Comparison of ENCODE assay signal across 9 mouse cellular contexts in the genomic region with DNA sequence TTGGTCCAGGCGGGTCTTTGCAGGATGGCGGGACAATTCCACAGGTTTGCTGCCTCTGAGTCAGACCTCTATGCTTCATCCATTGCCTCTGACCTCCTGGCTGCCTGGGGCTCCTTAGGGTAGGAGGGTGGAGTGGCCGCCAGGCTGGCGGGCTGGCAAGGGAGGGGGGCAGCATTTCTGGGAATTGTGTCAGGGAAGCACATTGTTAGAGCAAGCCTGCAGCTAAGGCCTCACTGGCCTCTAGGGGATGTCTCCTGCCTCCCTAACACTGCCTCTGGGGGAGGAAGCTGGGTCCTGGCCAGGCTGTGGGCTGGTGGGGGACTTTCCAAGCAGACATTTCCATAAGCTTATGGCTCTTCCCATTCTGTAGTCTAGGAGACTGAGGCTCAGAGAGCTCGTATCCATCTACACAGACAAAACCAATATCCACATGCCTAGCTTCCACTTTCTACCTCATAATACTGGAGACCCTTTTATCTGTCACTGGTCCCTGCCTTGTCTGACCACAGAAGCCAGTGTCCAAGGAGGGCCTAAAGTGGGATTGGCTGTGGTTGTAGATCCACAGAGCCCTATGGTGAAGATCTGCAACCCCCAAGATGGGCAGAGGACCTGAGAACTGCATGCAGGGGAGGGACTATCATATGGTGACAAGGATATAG. TPM values are rescaled to one million over a fixed set of nuclear protein-coding genes. Genes with fewer than 3 reads are reported as not detected.
A peak's percentile ranks its signal among the peaks of the same experiment; 100 is the strongest.
DNase-seq lines count a peak whose midpoint lies in the region; ATAC-seq and TF ChIP-seq lines count a peak whose summit lies in the region.
"Had no signal": no experiment of that assay in that cellular context is flagged by ENCODE, and none has a peak within 500 bp of the region (broad histone marks: within the 10 kb centered on the region; RNA-seq: fewer than 3 reads in every experiment).

No protein-coding gene starts in this region.

- TF ChIP-seq POLR2A in kidney, adult 2 months (IDR thresholded peaks at IDR 0.05; ENCODE audit: low read depth, low read length) = no peak

- TF ChIP-seq EP300 in liver, postnatal 0 days (IDR thresholded peaks at IDR 0.05; ENCODE audit: low read depth) = no peak

- 0 out of 2 replicates have a peak overlapping the region, but pooled peaks have one; percentile 34 for H3K27ac ChIP-seq in liver, postnatal 0 days (ENCODE audit: low read depth)
- H3K27ac ChIP-seq in kidney, adult 2 months (ENCODE audit: insufficient read depth, low read depth, low read length) = peak overlapping the region; percentile 83
- H3K27ac ChIP-seq in midbrain, embryonic 14.5 days (replicated peaks; ENCODE audit: low read depth, low read length) = peak overlapping the region; percentile 2; the same call in 1 of the 2 replicates

- H3K27me3 ChIP-seq in liver, postnatal 0 days (ENCODE audit: insufficient read depth, low read length) = peaks cover 12% of the 10 kb centered on the region
- H3K27me3 ChIP-seq in kidney, adult 2 months (replicated peaks; ENCODE audit: control insufficient read depth, insufficient read depth, low read length) = no peaks in the 10 kb centered on the region
- peaks cover 14% of the 10 kb centered on the region for H3K27me3 ChIP-seq in midbrain, embryonic 14.5 days (ENCODE audit: control insufficient read depth, insufficient read depth, low read length)

- TF ChIP-seq CTCF in liver, postnatal 0 days (IDR thresholded peaks at IDR 0.05; ENCODE audit: low read depth) = peak; percentile 27
- TF ChIP-seq CTCF in kidney, adult 2 months (conservative IDR thresholded peaks at IDR 0.05; ENCODE audit: insufficient read depth, insufficient read length, low read depth, low read length) = no peak

- H3K4me2 ChIP-seq in liver, postnatal 0 days (ENCODE audit: low read depth, low read length) = no peak overlapping the region
- H3K4me2 ChIP-seq in midbrain, embryonic 14.5 days (ENCODE audit: low read length) = no peak overlapping the region

- no peak overlapping the region for H3K4me3 ChIP-seq in liver, postnatal 0 days (ENCODE audit: low read depth, low read length)
- H3K4me3 ChIP-seq in kidney, adult 2 months (ENCODE audit: insufficient read depth, low read depth, low read length) = no peak overlapping the region
- H3K4me3 ChIP-seq in midbrain, embryonic 14.5 days (replicated peaks; ENCODE audit: low read depth, low read length) = no peak overlapping the region

- WGBS in liver, postnatal 0 days (ENCODE audit: insufficient replicate concordance) = 67% methylated on average over 5 of the region's 5 CpGs
- 62% methylated on average over 5 of the region's 5 CpGs for WGBS in kidney, adult 2 months
- 56% methylated on average over 5 of the region's 5 CpGs for WGBS in midbrain, embryonic 14.5 days

- no peaks in the 10 kb centered on the region for H3K9me3 ChIP-seq in liver, postnatal 0 days (ENCODE audit: low read length)
- no peaks in the 10 kb centered on the region for H3K9me3 ChIP-seq in midbrain, embryonic 14.5 days (ENCODE audit: control insufficient read depth, low read length)

- no peak overlapping the region for H3K9ac ChIP-seq in liver, postnatal 0 days (replicated peaks)
- no peak overlapping the region for H3K9ac ChIP-seq in midbrain, embryonic 14.5 days (replicated peaks; ENCODE audit: low read length)

- peaks cover 17% of the 10 kb centered on the region for H3K4me1 ChIP-seq in liver, postnatal 0 days (ENCODE audit: insufficient read depth)
- H3K4me1 ChIP-seq in kidney, adult 2 months (ENCODE audit: control insufficient read depth, insufficient read depth, low read length) = 0 out of 2 replicates have a peak, but pooled peaks cover 4% of the 10 kb centered on the region
- peaks cover 14% of the 10 kb centered on the region for H3K4me1 ChIP-seq in midbrain, embryonic 14.5 days (ENCODE audit: control insufficient read depth, insufficient read depth, low read length)

- DNase-seq in liver, postnatal 0 days = no peak
- DNase-seq in liver = no peak
- peak; percentile 54 for DNase-seq in gastrocnemius, postnatal 25 days
- peak; percentile 83 for DNase-seq in kidney, adult 2 months
- DNase-seq in midbrain, embryonic 14.5 days = no peak
- DNase-seq in spleen, postnatal 4 days (ENCODE audit: low spot score in 2 of 2) = no peak
- DNase-seq in ovary, postnatal 14 days (ENCODE audit: low spot score) = no peak
- no peak for DNase-seq in urinary bladder, postnatal 25 days (ENCODE audit: low spot score)

- ATAC-seq in liver, postnatal 0 days = no peak
- ATAC-seq in midbrain, embryonic 14.5 days (ENCODE audit: low FRiP score, low TSS enrichment) = no peak

- H3K36me3 ChIP-seq in liver, postnatal 0 days (replicated peaks; ENCODE audit: insufficient read depth, low read length) = no peaks in the 10 kb centered on the region
- H3K36me3 ChIP-seq in kidney, adult 2 months (ENCODE audit: control insufficient read depth, insufficient read depth, low read length) = no peaks in the 10 kb centered on the region
- H3K36me3 ChIP-seq in midbrain, embryonic 14.5 days (ENCODE audit: control insufficient read depth, insufficient read depth, low read length) = no peaks in the 10 kb centered on the region

RNA-seq across cellular contexts. Expression of gene Tcea2, which starts 2.9 kb away (rescaled TPM):
- polyA plus RNA-seq in liver, postnatal 0 days (2015; fragmentation: Nextera tagmentation; extraction: Ambion mirVana) = 3.8 and 4.4 TPM in 2 replicates
- total RNA-seq in gastrocnemius, postnatal 25 days (2021) = 1 to 10 TPM; 6.0 to 7.2 TPM
- polyA plus RNA-seq in kidney, adult 2 months (2012; rRNA removed) = 19.2 and 19.5 TPM in 2 replicates
- polyA plus RNA-seq in midbrain, embryonic 14.5 days (2014; fragmentation: Nextera tagmentation; extraction: Ambion mirVana) = 37.4 and 44.9 TPM in 2 replicates

RNA-seq across cellular contexts. Expression of gene Sox18, which starts 5.8 kb away (rescaled TPM):
- 11.4 and 12.2 TPM in 2 replicates for polyA plus RNA-seq in liver, postnatal 0 days (2015; fragmentation: Nextera tagmentation; extraction: Ambion mirVana)
- total RNA-seq in gastrocnemius, postnatal 25 days (2021) = 10 to 100 TPM; 10.5 to 12.7 TPM
- 53.9 and 59.0 TPM in 2 replicates for polyA plus RNA-seq in kidney, adult 2 months (2012; rRNA removed)
- polyA plus RNA-seq in midbrain, embryonic 14.5 days (2014; fragmentation: Nextera tagmentation; extraction: Ambion mirVana) = 10.6 and 16.3 TPM in 2 replicates
- total RNA-seq: neutrophil, adult 5-6 weeks had no signal

RNA-seq across cellular contexts. Expression of gene Rgs19, which starts 16.6 kb away (rescaled TPM):
- polyA plus RNA-seq in liver, postnatal 0 days (2015; fragmentation: Nextera tagmentation; extraction: Ambion mirVana) = 18.6 and 20.5 TPM in 2 replicates
- total RNA-seq in gastrocnemius, postnatal 25 days (2021) = 1 to 10 TPM; 2.6 to 6.1 TPM
- 21.5 and 24.0 TPM in 2 replicates for polyA plus RNA-seq in kidney, adult 2 months (2012; rRNA removed)
- polyA plus RNA-seq in midbrain, embryonic 14.5 days (2014; fragmentation: Nextera tagmentation; extraction: Ambion mirVana) = 57.0 and 72.9 TPM in 2 replicates

RNA-seq across cellular contexts. Expression of gene Gm29797, which starts 20.4 kb away (rescaled TPM):
- polyA plus RNA-seq in liver, postnatal 0 days (2015; fragmentation: Nextera tagmentation; extraction: Ambion mirVana) = not detected in 2 replicates
- not detected for total RNA-seq in gastrocnemius, postnatal 25 days (2021)
- polyA plus RNA-seq in kidney, adult 2 months (2012; rRNA removed) = 0.11 TPM in 1 of 2 replicates, not detected in the other
- not detected in 2 replicates for polyA plus RNA-seq in midbrain, embryonic 14.5 days (2014; fragmentation: Nextera tagmentation; extraction: Ambion mirVana)
- total RNA-seq: neutrophil, adult 5-6 weeks had no signal

RNA-seq across cellular contexts. Expression of gene Lkaaear1, which starts 21.0 kb away (rescaled TPM):
- not detected in 2 replicates for polyA plus RNA-seq in liver, postnatal 0 days (2015; fragmentation: Nextera tagmentation; extraction: Ambion mirVana)
- total RNA-seq in gastrocnemius, postnatal 25 days (2021) = not detected
- polyA plus RNA-seq in kidney, adult 2 months (2012; rRNA removed) = not detected in 2 replicates
- not detected in 2 replicates for polyA plus RNA-seq in midbrain, embryonic 14.5 days (2014; fragmentation: Nextera tagmentation; extraction: Ambion mirVana)
- total RNA-seq: neutrophil, adult 5-6 weeks had no signal

Comparison
In these comparisons a context has a peak if more than half of its experiments do, and no peak if none do; other contexts are left out.
1. DNase-seq: peak in gastrocnemius, postnatal 25 days (single experiment) and kidney, adult 2 months (single experiment); none in liver, postnatal 0 days (single experiment), liver (single experiment), midbrain, embryonic 14.5 days (single experiment), spleen, postnatal 4 days (0 of 2), ovary, postnatal 14 days (single experiment) and urinary bladder, postnatal 25 days (single experiment).
2. H3K27ac ChIP-seq: peak in every context shown above with its lines; median percentile 83 in kidney, adult 2 months; 34 in liver, postnatal 0 days; 2 in midbrain, embryonic 14.5 days.